Mouse (Mus musculus) midbrain, embryonic 15.5 days (tissue): ENCODE measurements around the gene Pkn3. TPM values are rescaled to one million over a fixed set of nuclear protein-coding genes. Genes with fewer than 3 reads are reported as not detected.
"Not testable (repeated sequence)": the region's sequence is repeated elsewhere in the genome, so short reads cannot be mapped to it uniquely, and the experiment has no call there.

ENCODE experiments used
- ATAC-seq: fragments of 200-750 bp; cut with Nextera tagmentation; replicated peaks from 2 replicates; pipeline ENCODE4 v1.8.0; 2017; ENCODE audit warnings: moderate TSS enrichment
- H3K27ac ChIP-seq: fragments of 300-500 bp; sonication (generic); 2 replicates; pipeline ENCODE4 v1.5.1; 2015; ENCODE audit warnings: mild to moderate bottlenecking, inconsistent platforms
- H3K27me3 ChIP-seq: fragments of 300-500 bp; sonication (generic); replicated peaks from 2 replicates; pipeline ENCODE4 v1.6.1; 2015; ENCODE audit warnings: inconsistent platforms
- H3K36me3 ChIP-seq: fragments of 300-500 bp; sonication (generic); replicated peaks from 2 replicates; pipeline ENCODE4 v1.6.1; 2015; ENCODE audit warnings: inconsistent platforms
- H3K4me1 ChIP-seq: fragments of 300-500 bp; sonication (generic); 2 replicates; pipeline ENCODE4 v1.6.1; 2015; ENCODE audit warnings: inconsistent platforms
- H3K4me2 ChIP-seq: fragments of 300-500 bp; sonication (generic); 2 replicates; pipeline ENCODE4 v1.6.1; 2015; ENCODE audit warnings: inconsistent platforms, mild to moderate bottlenecking, moderate library complexity
- H3K4me3 ChIP-seq: fragments of 300-500 bp; sonication (generic); 2 replicates; pipeline ENCODE4 v1.5.1; 2015; ENCODE audit warnings: mild to moderate bottlenecking, inconsistent platforms
- H3K9ac ChIP-seq: fragments of 300-500 bp; sonication (generic); 2 replicates; pipeline ENCODE4 v1.6.1; 2015; ENCODE audit warnings: mild to moderate bottlenecking, inconsistent platforms
- H3K9me3 ChIP-seq: fragments of 300-500 bp; sonication (generic); 2 replicates; pipeline ENCODE4 v1.6.1; 2016; ENCODE audit warnings: inconsistent platforms
- WGBS: fragments of 180-500 bp; shearing (Covaris S2); methylation state at CpG from one replicate; pipeline ENCODE4 v1.1.7; 2015; ENCODE audit warnings: mixed read lengths; 5-methylcytosine and 5-hydroxymethylcytosine counted together
- polyA plus RNA-seq: library from polyadenylated mRNA; unstranded; fragments of >200 nt; fragmentation: Nextera tagmentation; extraction: Ambion mirVana; gene quantifications from 2 replicates; pipeline ENCODE4 v1.2.1, GENCODE M21; 2015

The Pkn3 gene
- polyA plus RNA-seq, 1 experiment from 2014 or later: 1.8 TPM

DNA sequence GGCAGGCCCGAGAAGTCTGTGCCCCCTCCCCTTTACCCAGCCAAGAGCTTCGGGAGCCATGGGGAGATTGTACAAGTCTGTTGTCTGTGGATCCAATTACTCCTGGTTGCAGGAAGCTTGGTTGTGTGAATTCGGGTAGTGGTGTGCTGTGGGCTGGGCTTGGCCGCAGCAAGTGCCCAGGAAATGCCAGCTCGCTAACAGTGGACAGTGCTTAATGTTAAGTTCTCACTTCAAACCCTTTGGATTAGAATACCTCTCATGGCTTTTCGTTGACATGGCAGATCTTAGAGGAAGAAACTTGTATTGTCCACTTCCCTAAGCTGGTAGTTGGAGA is 56.9 kb downstream of the Pkn3 start:
- peak; percentile 38; the same call in 1 of the 2 replicates for ATAC-seq
- no peaks in the 10 kb centered on the region for H3K9me3 ChIP-seq
- 28% methylated on average over 6 of the region's 6 CpGs for WGBS
- H3K36me3 ChIP-seq: no peaks in the 10 kb centered on the region
- peak overlapping the region; percentile 79 for H3K4me3 ChIP-seq
- H3K9ac ChIP-seq: peak overlapping the region; percentile 78
- H3K4me1 ChIP-seq: peaks cover 32% of the 10 kb centered on the region
- peak overlapping the region; percentile 83 for H3K27ac ChIP-seq
- H3K4me2 ChIP-seq: peak overlapping the region; percentile 91
- H3K27me3 ChIP-seq: no peaks in the 10 kb centered on the region

GRCm38 (mm10) chr2:30134928-30135620 is 57.6 kb downstream of the Pkn3 start:
- Histone ChIP-seq H3K9ac (peak overlapping the region; percentile 78), H3K4me2 (peak overlapping the region; percentile 91), H3K27me3 (no peaks in the 10 kb centered on the region), H3K36me3 (peaks cover 2% of the 10 kb centered on the region), H3K27ac (no peak overlapping the region), H3K4me3 (peak overlapping the region; percentile 79), H3K9me3 (no peaks in the 10 kb centered on the region), H3K4me1 (peaks cover 32% of the 10 kb centered on the region)
- no peak for ATAC-seq
- 41% methylated on average over 10 of the region's 10 CpGs for WGBS

DNA sequence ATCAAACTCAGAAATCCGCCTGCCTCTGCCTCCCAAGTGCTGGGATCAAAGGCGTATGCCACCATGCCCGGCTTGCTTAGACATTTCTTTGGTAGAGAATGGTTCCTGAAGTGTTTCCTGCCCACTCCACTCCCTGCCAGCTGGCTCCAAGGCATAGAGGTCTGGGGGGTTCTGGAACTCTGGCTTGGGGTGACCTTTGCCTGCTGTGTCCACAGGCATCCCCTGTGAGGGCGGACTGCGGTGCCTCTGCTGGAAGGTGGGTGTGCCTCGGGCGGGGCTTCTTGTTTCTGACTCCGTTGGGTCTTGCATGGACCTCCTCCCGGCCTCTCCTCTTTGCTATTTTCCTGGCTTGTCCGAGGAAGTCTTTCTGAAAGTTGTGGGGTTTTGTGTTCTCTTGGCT is 59.0 kb downstream of the Pkn3 start:
- WGBS: 91% methylated on average over 10 of the region's 10 CpGs

GRCm38 (mm10) chr2:30140021-30140420 is 62.5 kb downstream of the Pkn3 start:
- Histone ChIP-seq H3K36me3 (peaks cover 36% of the 10 kb centered on the region), H3K4me1 (peaks cover 13% of the 10 kb centered on the region)
- H3K27ac ChIP-seq, H3K4me2 ChIP-seq, H3K4me3 ChIP-seq, H3K9ac ChIP-seq, H3K27me3 ChIP-seq, H3K9me3 ChIP-seq, ATAC-seq: not testable (repeated sequence)
- WGBS: 91% methylated on average over 4 of the region's 4 CpGs

More for the DNA sequence above, 59.0 kb downstream of the Pkn3 start:
- H3K27ac ChIP-seq: no peak overlapping the region
- H3K4me3 ChIP-seq: no peak overlapping the region
- peaks cover 15% of the 10 kb centered on the region for H3K36me3 ChIP-seq
- peaks cover 32% of the 10 kb centered on the region for H3K4me1 ChIP-seq
- no peaks in the 10 kb centered on the region for H3K9me3 ChIP-seq
- H3K9ac ChIP-seq: no peak overlapping the region
- H3K4me2 ChIP-seq: no peak overlapping the region
- no peak for ATAC-seq
- no peaks in the 10 kb centered on the region for H3K27me3 ChIP-seq

Other genes starting within 250 kb of the Pkn3 start
- 18.1 and 19.0 TPM in 2 replicates for gene Cercam, start 208.5 kb upstream of the Pkn3 start, polyA plus RNA-seq
- gene Odf2, start 188.5 kb upstream of the Pkn3 start, polyA plus RNA-seq: 67.3 and 75.9 TPM in 2 replicates
- gene Gle1, start 142.3 kb upstream of the Pkn3 start, polyA plus RNA-seq: 75.1 and 78.0 TPM in 2 replicates
- gene Sptan1, start 112.1 kb upstream of the Pkn3 start, polyA plus RNA-seq: 238 and 239 TPM in 2 replicates
- 86.7 and 88.7 TPM in 2 replicates for gene Wdr34, start 28.8 kb upstream of the Pkn3 start, polyA plus RNA-seq
- gene Set, start 20.3 kb upstream of the Pkn3 start, polyA plus RNA-seq: 338 and 355 TPM in 2 replicates
- gene Zdhhc12, start 16.0 kb downstream of the Pkn3 start, polyA plus RNA-seq: 20.5 and 21.0 TPM in 2 replicates
- gene Zer1, start 46.9 kb downstream of the Pkn3 start, polyA plus RNA-seq: 16.5 and 17.7 TPM in 2 replicates
- 12.3 and 13.7 TPM in 2 replicates for gene Tbc1d13, start 56.1 kb downstream of the Pkn3 start, polyA plus RNA-seq
- 19.5 and 20.4 TPM in 2 replicates for gene Endog, start 93.8 kb downstream of the Pkn3 start, polyA plus RNA-seq
- 65.3 and 69.9 TPM in 2 replicates for gene Spout1, start 100.8 kb downstream of the Pkn3 start, polyA plus RNA-seq
- 15.0 and 16.8 TPM in 2 replicates for gene Kyat1, start 128.2 kb downstream of the Pkn3 start, polyA plus RNA-seq
- gene Lrrc8a, start 160.0 kb downstream of the Pkn3 start, polyA plus RNA-seq: 62.5 and 62.7 TPM in 2 replicates
- 0.31 and 0.38 TPM in 2 replicates for gene Gm28035, start 162.9 kb downstream of the Pkn3 start, polyA plus RNA-seq
- 7.0 and 7.3 TPM in 2 replicates for gene Phyhd1, start 188.5 kb downstream of the Pkn3 start, polyA plus RNA-seq
- gene Gm28038, start 203.4 kb downstream of the Pkn3 start, polyA plus RNA-seq: not detected in 2 replicates
- 40.7 TPM in 2 replicates for gene Dolk, start 208.7 kb downstream of the Pkn3 start, polyA plus RNA-seq
- gene Nup188, start 208.7 kb downstream of the Pkn3 start, polyA plus RNA-seq: 22.6 and 22.7 TPM in 2 replicates